Mouse (Mus musculus) erythroblast, embryonic 14.5 days (primary cell): ENCODE data around the gene Fgf22. TPM values are rescaled to one million over a fixed set of nuclear protein-coding genes. Genes with fewer than 3 reads are reported as not detected.

Experiments
- H3K27me3 ChIP-seq: 2 replicates; pipeline ENCODE4 v1.6.1; 2012; ENCODE audit warnings: inconsistent platforms; ENCODE audit not compliant: control insufficient read depth
- H3K36me3 ChIP-seq: 2 replicates; pipeline ENCODE4 v1.6.1; 2012; ENCODE audit warnings: mild to moderate bottlenecking, inconsistent platforms; ENCODE audit not compliant: control insufficient read depth
- H3K4me1 ChIP-seq: 2 replicates; pipeline ENCODE4 v1.6.1; 2012; ENCODE audit warnings: inconsistent platforms; ENCODE audit not compliant: control insufficient read depth
- H3K4me3 ChIP-seq: replicated peaks from 2 replicates; pipeline ENCODE3; 2012; ENCODE audit warnings: moderate library complexity, mild to moderate bottlenecking, inconsistent platforms
- H3K9me3 ChIP-seq: 2 replicates; pipeline ENCODE4 v1.6.1; 2012; ENCODE audit warnings: low read length, inconsistent platforms, mixed read lengths; ENCODE audit not compliant: control insufficient read depth
- GATA1 ChIP-seq: IDR thresholded peaks from 2 replicates; pipeline ENCODE4 v1.6.1; 2012; ENCODE audit warnings: low read length, inconsistent platforms, mixed read lengths
- TAL1 ChIP-seq: IDR thresholded peaks from 3 replicates; pipeline ENCODE4 v1.6.1; 2012; ENCODE audit warnings: low read length, inconsistent platforms, mixed read lengths
- polyA plus RNA-seq: library from polyadenylated mRNA; stranded (reverse); fragments of >175 nt; gene quantifications from 2 replicates; pipeline ENCODE4 v1.2.3, GENCODE M21; 2012

Gene Fgf22
- polyA plus RNA-seq, 1 experiment: not detected

DNA sequence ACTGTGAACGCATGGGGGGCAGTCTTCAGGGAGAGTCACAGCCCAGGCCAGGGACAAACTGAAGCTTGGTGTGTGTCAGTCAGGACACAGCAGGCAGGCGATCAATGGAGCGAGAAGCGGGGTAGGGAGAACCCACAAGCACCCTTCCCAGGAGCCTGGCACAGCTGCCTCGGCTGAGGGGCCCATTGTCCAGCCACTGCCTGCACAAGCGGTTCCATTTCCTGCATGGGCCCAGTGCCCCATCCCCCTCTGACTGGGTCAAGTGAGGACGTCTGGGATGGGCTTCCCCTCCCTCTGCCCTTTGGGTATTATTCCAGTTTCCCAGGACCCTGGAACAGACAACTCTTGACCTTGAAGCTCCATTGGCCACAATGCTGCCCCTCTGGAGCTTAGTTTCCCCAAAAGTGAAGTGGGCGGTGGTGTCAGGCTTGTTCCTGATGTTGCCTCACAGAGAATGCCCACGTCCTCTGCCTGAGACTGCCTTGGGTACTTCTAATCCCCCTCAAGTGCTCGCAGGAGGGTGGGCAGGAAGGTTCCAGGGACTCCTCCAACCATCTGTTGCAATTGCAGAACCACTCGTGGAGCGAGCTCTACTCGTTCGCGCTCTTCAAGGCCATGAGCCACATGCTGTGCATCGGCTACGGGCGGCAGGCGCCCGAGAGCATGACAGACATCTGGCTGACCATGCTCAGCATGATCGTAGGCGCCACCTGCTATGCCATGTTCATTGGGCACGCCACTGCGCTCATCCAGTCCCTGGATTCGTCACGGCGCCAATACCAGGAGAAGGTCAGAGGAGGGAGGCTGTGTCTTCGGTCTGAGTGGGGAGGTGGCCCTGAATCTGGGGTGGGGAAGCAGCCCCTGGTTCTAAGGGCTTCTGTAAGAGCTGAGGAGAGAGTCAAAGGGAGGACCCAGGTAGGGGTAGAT, 26.3 kb upstream of the Fgf22 start:
- H3K36me3 ChIP-seq: no peaks in the 10 kb centered on the region
- peaks cover 13% of the 10 kb centered on the region for H3K27me3 ChIP-seq
- TF ChIP-seq TAL1 (no peak), GATA1 (no peak)
- H3K9me3 ChIP-seq: peaks cover 4% of the 10 kb centered on the region
- H3K4me1 ChIP-seq: peaks cover 4% of the 10 kb centered on the region
- H3K4me3 ChIP-seq: no peak overlapping the region

DNA sequence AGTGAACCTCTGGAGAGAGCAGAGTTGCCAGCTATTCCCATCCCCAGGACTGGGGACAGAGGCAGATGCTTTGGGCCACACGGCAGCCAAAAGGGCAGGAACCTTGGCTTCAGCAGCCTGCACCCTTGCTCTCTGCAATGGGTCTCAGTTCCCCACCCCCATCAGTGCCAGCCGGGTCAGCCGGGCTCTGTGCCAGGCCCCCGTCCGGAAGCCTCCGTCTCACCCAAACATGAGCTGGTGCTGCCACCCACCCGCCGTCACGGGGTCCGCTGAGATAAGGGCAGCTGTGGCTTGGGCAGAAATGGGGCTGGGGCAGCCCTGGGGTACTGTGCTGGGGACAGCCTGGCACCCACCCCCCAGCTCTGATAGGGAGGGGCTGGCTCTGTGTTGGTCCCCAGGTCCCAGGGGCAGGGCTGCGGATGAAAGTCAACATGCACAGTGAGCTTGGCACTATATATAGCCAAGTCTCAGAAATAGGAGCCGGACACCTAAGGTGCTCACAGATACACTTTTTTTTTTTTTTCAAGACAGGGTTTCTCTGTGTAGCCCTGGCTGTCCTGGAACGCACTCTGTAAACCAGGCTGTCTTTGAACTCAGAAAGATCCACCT, 25.4 kb upstream of the Fgf22 start:
- Histone ChIP-seq H3K9me3 (peaks cover 12% of the 10 kb centered on the region), H3K4me3 (no peak overlapping the region), H3K4me1 (peaks cover 4% of the 10 kb centered on the region), H3K36me3 (peaks cover 8% of the 10 kb centered on the region), H3K27me3 (peaks cover 12% of the 10 kb centered on the region)
- TF ChIP-seq TAL1: no peak
- no peak for TF ChIP-seq GATA1

DNA sequence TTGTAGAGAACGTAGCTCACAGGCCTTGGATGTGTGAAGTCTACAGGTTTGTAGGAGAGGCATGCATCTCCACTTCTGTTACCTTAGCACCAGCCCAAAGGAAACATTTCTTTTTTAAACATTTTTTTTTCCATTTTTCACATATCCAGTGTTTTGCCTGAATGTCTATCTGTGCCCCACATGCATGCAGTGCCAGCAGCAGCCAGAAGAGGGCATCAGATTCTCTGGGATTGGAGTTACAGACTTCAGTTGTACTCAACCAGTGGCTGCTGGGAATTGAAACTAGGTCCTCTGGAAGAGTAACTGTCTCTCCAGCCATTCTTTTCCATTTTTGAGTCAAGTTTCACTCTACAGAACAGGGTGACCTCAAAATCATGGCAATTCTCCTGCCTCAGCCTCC, 22.4 kb upstream of the Fgf22 start:
- Histone ChIP-seq H3K9me3 (peaks cover 35% of the 10 kb centered on the region), H3K27me3 (peaks cover 12% of the 10 kb centered on the region), H3K36me3 (peaks cover 37% of the 10 kb centered on the region), H3K4me1 (no peaks in the 10 kb centered on the region), H3K4me3 (no peak overlapping the region)
- TF ChIP-seq TAL1 (no peak), GATA1 (no peak)

DNA sequence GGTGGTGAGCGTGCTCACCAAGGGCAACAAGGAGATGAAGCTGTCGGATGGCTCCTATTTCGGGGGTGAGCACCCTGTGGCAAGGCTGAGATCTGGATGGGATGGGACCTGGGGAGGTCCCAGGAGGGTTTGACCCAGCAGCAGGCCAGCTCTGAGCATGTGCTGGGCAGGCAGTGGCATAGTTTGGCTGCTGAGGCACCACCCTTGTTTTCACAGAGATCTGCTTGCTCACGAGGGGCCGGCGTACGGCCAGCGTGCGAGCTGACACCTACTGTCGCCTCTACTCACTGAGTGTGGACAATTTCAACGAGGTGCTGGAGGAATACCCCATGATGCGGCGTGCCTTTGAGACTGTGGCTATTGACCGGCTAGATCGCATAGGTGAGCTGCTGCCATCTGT, 21.0 kb upstream of the Fgf22 start:
- Histone ChIP-seq H3K9me3 (peaks cover 37% of the 10 kb centered on the region), H3K36me3 (peaks cover 51% of the 10 kb centered on the region), H3K4me3 (no peak overlapping the region), H3K4me1 (no peaks in the 10 kb centered on the region), H3K27me3 (peaks cover 1% of the 10 kb centered on the region; the same call in 1 of the 2 replicates)
- TF ChIP-seq TAL1 (no peak), GATA1 (no peak)

DNA sequence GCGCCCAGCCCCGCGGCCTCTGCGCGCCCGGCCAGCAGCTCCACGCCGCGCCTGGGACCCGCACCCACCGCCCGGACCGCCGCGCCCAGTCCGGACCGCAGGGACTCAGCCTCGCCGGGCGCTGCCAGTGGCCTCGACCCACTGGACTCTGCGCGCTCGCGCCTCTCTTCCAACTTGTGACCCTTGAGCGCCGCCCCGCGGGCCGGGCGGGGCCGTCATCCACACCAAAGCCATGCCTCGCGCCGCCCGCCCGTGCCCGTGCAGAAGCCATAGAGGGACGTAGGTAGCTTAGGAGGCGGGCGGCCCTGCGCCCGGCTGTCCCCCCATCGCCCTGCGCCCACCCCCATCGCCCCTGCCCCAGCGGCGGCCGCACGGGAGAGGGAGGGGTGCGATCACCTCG, 19.5 kb upstream of the Fgf22 start:
- TF ChIP-seq GATA1: no peak
- TF ChIP-seq TAL1: no peak
- Histone ChIP-seq H3K27me3 (no peaks in the 10 kb centered on the region), H3K4me1 (no peaks in the 10 kb centered on the region; the same call in 1 of the 2 replicates), H3K9me3 (peaks cover 47% of the 10 kb centered on the region), H3K4me3 (no peak overlapping the region), H3K36me3 (peaks cover 66% of the 10 kb centered on the region)

DNA sequence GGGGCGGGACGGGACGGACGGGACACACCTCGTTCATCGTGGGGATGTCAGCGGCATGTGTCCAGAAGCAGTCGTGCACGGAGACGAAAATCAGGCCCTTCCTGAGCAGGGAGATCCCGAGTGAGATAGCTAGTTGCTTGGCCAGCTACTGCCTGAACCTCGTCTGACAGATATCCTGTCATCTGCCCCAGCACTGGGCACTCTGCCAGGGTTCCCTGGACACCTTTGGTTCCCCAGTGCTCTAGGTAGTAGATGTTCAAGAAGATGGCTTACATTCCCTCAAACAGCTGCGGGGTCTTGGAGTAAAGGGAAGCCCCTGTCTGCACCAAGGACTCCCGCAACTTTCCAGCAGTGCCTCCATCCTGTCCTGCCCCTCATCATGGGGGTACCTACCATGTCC, 18.2 kb upstream of the Fgf22 start:
- Histone ChIP-seq H3K4me3 (no peak overlapping the region), H3K27me3 (no peaks in the 10 kb centered on the region), H3K36me3 (peaks cover 79% of the 10 kb centered on the region), H3K9me3 (peaks cover 47% of the 10 kb centered on the region), H3K4me1 (no peaks in the 10 kb centered on the region; the same call in 1 of the 2 replicates)
- TF ChIP-seq TAL1: no peak
- no peak for TF ChIP-seq GATA1

DNA sequence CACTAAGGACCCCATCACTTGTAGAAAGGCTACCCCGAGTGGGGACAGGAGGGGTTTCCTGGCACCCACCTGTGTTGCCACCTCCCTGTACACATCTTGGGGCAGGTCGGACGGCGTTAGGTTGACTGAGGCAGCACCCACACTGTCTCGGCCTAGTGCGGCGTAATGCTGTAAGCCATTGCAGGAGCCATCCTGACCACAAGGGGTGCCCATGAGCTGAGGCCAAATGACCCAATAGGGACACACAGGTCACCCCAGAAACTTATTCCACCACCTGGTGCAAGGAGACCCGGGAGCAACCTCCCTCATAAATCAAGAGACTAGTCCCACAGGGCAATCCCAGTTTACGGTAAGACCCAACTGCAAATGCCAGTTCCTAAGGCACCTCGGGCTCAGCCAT, 16.6 kb upstream of the Fgf22 start:
- Histone ChIP-seq H3K4me1 (no peaks in the 10 kb centered on the region; the same call in 1 of the 2 replicates), H3K4me3 (no peak overlapping the region), H3K9me3 (peaks cover 47% of the 10 kb centered on the region), H3K27me3 (no peaks in the 10 kb centered on the region), H3K36me3 (peaks cover 92% of the 10 kb centered on the region)
- TF ChIP-seq GATA1 (no peak), TAL1 (no peak)

DNA sequence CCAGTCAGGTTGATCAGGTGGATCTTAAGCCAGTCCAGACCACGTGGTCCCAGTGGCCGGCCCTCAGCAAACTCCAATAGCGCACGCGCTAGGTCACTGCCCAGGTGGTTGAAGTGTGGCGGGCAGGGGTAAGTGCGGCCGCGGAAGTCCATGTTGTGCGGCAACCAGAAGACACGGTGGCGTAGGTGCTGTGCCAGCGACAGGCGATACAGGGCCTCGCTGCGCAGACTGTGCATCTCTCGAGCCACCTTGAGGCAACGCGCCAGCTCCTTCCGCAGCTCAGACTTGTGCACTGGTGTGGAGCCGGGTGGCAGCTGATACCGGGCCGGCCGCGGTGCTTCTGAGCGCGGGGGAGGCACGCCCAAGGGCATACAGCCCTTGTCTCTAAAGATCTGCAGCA, 15.6 kb upstream of the Fgf22 start:
- peaks cover 42% of the 10 kb centered on the region for H3K9me3 ChIP-seq
- peaks cover 96% of the 10 kb centered on the region for H3K36me3 ChIP-seq

DNA sequence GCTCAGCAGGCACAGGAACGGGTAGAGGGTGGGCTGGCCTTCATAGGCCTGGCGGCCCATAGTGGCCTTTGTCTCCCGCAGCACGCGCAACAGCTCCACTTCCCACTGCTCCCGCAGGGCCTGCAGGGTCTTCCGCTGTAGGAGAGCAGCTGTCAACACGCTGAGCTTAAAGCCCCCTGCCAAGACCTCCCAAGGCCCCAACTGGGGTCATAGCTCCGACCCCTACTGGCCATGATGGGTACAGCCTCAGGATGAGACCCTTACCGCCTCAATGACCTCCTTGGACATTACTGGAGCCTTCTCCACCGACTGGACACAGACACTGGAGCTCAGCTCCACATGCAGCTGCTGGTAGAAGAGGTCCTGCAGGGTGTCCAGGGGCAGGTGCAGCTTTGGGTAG, 14.0 kb upstream of the Fgf22 start:
- TF ChIP-seq TAL1 (no peak), GATA1 (no peak)
- peaks cover 25% of the 10 kb centered on the region for H3K9me3 ChIP-seq
- H3K27me3 ChIP-seq: no peaks in the 10 kb centered on the region
- H3K4me3 ChIP-seq: no peak overlapping the region
- peaks cover 14% of the 10 kb centered on the region for H3K4me1 ChIP-seq
- peaks cover 85% of the 10 kb centered on the region for H3K36me3 ChIP-seq

More for the DNA sequence above, 15.6 kb upstream of the Fgf22 start:
- no peak for TF ChIP-seq TAL1
- no peak for TF ChIP-seq GATA1
- no peak overlapping the region for H3K4me3 ChIP-seq
- no peaks in the 10 kb centered on the region for H3K27me3 ChIP-seq
- H3K4me1 ChIP-seq: peaks cover 2% of the 10 kb centered on the region; the same call in 1 of the 2 replicates
